Mouse (Mus musculus): ENCODE results near the gene Ncln. TPM values are rescaled to one million over a fixed set of nuclear protein-coding genes. Genes with fewer than 3 reads are reported as not detected.

Ncln gene
- polyA plus RNA-seq, 1 experiment from 2014 or later: 93.5 TPM

DNA sequence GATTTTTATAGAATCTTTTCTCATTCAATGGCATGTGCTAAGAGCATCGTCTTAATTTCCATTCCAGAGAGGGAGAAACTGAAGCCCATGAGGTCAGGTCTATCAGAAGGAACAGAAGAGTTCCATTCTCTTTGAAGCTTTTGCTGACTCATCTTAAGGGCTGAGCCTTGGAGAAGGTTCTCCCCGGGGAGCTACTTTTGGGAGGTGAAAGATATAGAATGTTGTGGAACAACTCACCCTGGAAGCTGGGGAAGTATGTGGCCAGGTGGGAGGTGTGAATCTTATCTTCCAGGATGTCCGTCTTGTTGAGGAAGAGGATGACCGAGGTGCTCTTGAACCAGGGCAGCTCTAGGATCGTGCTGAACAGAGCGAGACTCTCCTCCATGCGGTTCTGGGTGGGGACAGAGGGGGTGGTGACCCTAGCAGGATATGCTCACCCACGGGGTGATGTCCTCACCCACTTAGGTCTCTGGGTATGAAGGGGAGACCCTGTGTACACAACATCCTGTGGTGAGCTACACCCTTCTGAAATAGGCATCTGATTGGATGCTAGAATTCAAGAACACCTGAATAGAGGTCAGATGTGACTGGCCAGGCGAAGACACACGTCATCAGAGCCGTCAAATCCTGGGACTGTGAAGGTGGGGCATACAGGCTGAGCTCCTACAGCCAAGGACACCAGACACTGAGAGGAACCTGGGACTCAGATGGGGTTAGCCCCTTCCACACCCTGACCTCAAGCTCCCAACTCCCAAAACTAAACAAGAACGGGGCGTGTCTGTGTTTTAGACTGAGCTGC is 11.7 kb upstream of the Ncln start:
- H3K27ac ChIP-seq: no peak overlapping the region
- H3K36me3 ChIP-seq: no peaks in the 10 kb centered on the region
- no peaks in the 10 kb centered on the region for H3K9me3 ChIP-seq (replicated peaks)
- no peak for ATAC-seq (replicated peaks; ENCODE audit: low FRiP score)
- 74% methylated on average over 13 of the region's 13 CpGs for WGBS
- H3K4me3 ChIP-seq (replicated peaks): no peak overlapping the region
- H3K4me1 ChIP-seq: peaks cover 5% of the 10 kb centered on the region; the same call in 1 of the 2 replicates
- peaks cover 29% of the 10 kb centered on the region for H3K27me3 ChIP-seq
- no peak overlapping the region for H3K4me2 ChIP-seq
- no peak overlapping the region for H3K9ac ChIP-seq

- Histone ChIP-seq H3K4me3 (replicated peaks) (no peak overlapping the region), H3K4me1 (peaks cover 7% of the 10 kb centered on the region), H3K27me3 (peaks cover 24% of the 10 kb centered on the region), H3K9me3 (replicated peaks) (no peaks in the 10 kb centered on the region), H3K27ac (no peak overlapping the region), H3K36me3 (no peaks in the 10 kb centered on the region), H3K4me2 (no peak overlapping the region), H3K9ac (no peak overlapping the region)
- no peak for ATAC-seq (replicated peaks; ENCODE audit: low FRiP score)
- WGBS: 34% methylated on average over 6 of the region's 6 CpGs
Observed at GRCm38 (mm10) chr10:81507095-81507494, 10.9 kb upstream of the Ncln start.

- H3K4me1 ChIP-seq: peaks cover 6% of the 10 kb centered on the region
- no peak overlapping the region for H3K9ac ChIP-seq
- H3K4me3 ChIP-seq (replicated peaks): no peak overlapping the region
- H3K4me2 ChIP-seq: no peak overlapping the region
- ATAC-seq (replicated peaks; ENCODE audit: low FRiP score): no peak
- WGBS: 75% methylated on average over 15 of the region's 15 CpGs
- peaks cover 16% of the 10 kb centered on the region for H3K27me3 ChIP-seq
- H3K36me3 ChIP-seq: no peaks in the 10 kb centered on the region
- no peaks in the 10 kb centered on the region for H3K9me3 ChIP-seq (replicated peaks)
- H3K27ac ChIP-seq: no peak overlapping the region
Observed at GRCm38 (mm10) chr10:81505016-81505664, 8.9 kb upstream of the Ncln start.

DNA sequence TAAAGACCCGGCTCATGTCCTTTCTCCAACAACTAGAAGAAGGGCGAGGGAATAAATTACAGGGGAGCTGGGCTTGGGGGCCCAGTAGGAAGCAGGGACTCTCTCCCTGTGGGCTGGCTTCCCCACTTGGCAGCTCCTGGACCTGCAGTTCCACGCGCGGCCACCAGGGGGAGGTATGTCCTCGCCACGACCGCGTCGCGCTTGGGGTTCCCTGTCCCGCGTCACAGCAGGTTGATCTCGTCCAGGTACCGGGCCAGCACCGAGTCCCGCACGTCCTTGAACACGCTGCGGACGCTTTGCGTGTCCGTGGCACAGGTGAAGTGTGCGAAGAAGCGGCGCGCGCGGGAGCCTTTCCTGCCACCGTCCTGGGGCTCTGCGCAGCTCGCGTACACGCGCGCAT is 6.5 kb upstream of the Ncln start:
- peaks cover 16% of the 10 kb centered on the region for H3K27me3 ChIP-seq
- H3K9me3 ChIP-seq (replicated peaks): no peaks in the 10 kb centered on the region
- H3K4me3 ChIP-seq (replicated peaks): peak overlapping the region; percentile 42
- H3K36me3 ChIP-seq: no peaks in the 10 kb centered on the region
- peak; percentile 19; the same call in 1 of the 2 replicates for ATAC-seq (replicated peaks; ENCODE audit: low FRiP score)
- WGBS: 8% methylated on average over 36 of the region's 36 CpGs
- no peak overlapping the region for H3K27ac ChIP-seq
- H3K4me2 ChIP-seq: peak overlapping the region; percentile 80
- H3K4me1 ChIP-seq: peaks cover 16% of the 10 kb centered on the region
- H3K9ac ChIP-seq: peak overlapping the region; percentile 41; the same call in 1 of the 2 replicates

DNA sequence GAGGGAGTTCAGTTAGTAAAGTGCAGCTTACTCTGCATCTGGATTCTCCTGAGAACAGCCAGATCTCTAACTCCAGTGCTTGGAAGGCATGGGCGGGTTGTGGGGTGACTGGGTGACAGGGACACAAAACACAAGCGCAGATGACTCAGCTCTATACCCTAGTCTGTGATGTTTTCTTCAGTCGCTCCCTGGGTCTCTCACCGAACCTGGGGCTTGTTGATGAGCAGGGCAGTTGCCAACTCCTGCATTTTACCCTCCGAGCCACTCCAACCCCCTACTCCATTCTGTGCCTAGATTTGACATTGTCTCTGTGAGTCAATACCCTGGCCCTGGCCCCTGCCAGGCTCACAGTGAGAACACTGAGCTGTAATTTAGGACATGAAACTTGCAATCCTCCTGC is 5.7 kb upstream of the Ncln start:
- Histone ChIP-seq H3K36me3 (no peaks in the 10 kb centered on the region), H3K4me1 (peaks cover 24% of the 10 kb centered on the region), H3K4me2 (no peak overlapping the region), H3K27me3 (peaks cover 16% of the 10 kb centered on the region), H3K9me3 (replicated peaks) (no peaks in the 10 kb centered on the region), H3K27ac (no peak overlapping the region), H3K4me3 (replicated peaks) (no peak overlapping the region), H3K9ac (no peak overlapping the region)
- ATAC-seq (replicated peaks; ENCODE audit: low FRiP score): no peak
- 83% methylated on average over 5 of the region's 5 CpGs for WGBS

DNA sequence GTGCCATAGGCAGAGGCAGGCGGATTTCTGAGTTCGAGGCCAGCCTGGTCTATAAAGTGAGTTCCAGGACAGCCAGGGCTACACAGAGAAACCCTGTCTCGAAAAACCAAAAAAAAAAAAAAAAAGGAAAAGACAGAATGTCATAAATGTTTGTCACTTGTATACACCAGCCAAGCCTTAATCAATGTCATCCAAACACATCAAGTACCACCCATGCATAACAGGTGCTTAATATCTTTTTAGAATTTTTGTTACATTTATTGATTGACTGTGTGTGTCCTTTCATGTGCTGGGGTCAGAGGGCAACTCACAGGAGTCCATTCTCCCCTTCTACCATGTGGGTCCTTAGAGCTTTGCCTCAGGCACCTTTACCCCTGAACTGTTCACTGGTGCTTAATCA is 3.8 kb upstream of the Ncln start, which contains the start of gene S1pr4:
TSS of gene S1pr4 (minus strand) at position 101 of the 400 bp plus-strand sequence.
- WGBS: 86% methylated on average over 3 of the region's 3 CpGs

GRCm38 (mm10) chr10:81499250-81499901 is 3.2 kb upstream of the Ncln start:
- Histone ChIP-seq H3K36me3 (no peaks in the 10 kb centered on the region), H3K4me2 (no peak overlapping the region), H3K27me3 (peaks cover 15% of the 10 kb centered on the region), H3K4me1 (peaks cover 37% of the 10 kb centered on the region), H3K9me3 (replicated peaks) (no peaks in the 10 kb centered on the region), H3K4me3 (replicated peaks) (no peak overlapping the region), H3K27ac (no peak overlapping the region), H3K9ac (no peak overlapping the region)
- WGBS: 75% methylated on average over 23 of the region's 23 CpGs
- ATAC-seq (replicated peaks; ENCODE audit: low FRiP score): no peak

More for the DNA sequence above, 3.8 kb upstream of the Ncln start, which contains the start of gene S1pr4:
- no peak within 1 kb of the TSS for H3K4me2 ChIP-seq
- H3K9me3 ChIP-seq (replicated peaks): no peaks in the 10 kb centered on the region
- no peak within 1 kb of the TSS for H3K4me3 ChIP-seq (replicated peaks)
- no peaks in the 10 kb centered on the region for H3K36me3 ChIP-seq
- no peak for ATAC-seq (replicated peaks; ENCODE audit: low FRiP score)
- H3K4me1 ChIP-seq: peaks cover 30% of the 10 kb centered on the region
- no peak within 1 kb of the TSS for H3K27ac ChIP-seq
- H3K9ac ChIP-seq: no peak within 1 kb of the TSS
- H3K27me3 ChIP-seq: peaks cover 16% of the 10 kb centered on the region

DNA sequence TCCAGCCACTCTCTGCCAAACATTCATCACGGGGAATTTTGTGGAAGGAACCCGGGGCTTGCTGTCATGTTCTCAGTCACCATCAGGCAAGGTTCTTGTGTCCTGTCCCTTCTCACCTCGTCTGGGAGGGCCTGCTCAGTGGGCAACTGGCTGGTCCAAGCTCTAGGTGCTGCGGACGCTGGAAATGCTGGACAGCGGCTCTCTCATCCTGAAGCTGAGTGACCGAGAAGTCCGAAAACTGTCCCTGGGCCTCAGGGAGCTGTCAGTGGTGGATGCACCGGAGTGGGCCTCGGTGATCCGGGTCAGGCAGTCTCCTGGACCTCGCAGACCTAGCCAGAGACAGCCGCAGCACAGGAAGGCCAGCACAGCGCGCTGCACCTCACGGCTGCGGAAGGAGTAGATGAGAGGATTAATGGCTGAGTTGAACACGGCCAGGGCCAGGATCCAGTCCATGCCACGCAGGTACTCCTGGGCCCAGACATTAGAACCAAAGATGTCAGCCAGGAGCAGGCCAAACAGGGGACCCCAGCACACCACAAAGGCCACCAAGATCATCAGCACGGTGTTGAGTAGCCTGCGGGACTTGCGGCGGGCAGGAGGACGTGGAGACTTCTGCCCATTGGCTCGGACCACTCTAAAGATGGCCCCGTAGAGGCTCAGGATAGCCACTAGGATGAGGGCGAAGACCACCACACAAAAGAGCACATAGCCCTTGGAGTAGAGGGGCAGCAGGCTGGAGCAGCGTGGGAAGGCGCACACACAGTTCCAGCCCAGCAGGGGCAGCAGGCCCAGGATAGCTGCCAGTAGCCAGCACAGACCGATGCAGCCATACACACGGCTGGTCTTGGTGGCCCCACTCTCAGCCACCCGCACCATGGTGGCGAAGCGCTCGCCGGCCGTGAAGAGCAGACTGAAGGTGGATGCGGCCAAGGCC is 2.4 kb upstream of the Ncln start:
- no peak for ATAC-seq (replicated peaks; ENCODE audit: low FRiP score)

DNA sequence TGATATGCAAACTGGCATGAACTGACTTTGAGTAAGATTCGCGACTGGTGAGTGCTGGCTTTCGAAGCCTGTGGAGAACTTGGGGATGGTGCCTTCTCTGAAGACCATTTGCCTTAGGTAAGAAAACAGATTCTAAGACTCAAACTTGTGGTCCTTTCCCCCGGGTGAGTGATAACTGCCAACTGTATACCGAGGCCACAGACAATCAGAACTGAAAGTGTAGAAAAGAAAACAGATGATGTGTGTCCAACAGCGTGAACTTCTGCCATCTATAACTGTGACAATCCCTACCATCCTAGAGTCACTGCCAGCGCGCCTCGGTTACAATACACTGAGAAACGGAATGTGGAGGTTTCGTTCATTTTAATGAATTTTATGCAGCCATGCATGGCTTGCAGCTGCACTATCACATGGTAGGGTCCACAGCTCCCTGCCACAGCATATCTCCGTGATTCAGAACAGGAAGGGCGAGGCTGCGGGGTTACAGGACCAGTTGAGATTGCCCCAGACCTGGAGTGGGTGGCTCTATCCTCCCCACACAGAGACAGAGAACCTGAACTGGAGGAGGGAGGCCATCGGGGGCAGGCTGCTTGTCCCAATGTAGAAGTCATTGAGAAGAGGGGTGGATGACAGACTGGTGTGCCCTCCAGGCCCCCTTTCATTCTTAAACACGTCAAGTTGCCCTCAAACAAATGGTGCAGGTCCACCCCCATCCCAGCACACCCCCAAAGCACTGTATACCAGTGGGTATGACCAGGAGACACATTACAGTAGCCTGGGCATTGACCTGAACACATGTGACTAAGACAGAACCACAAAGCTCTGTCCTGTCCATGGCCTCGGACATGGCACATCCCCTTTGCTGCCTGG is 1.4 kb upstream of the Ncln start:
- Histone ChIP-seq H3K27ac (peak overlapping the region; percentile 37; the same call in 1 of the 2 replicates), H3K4me3 (replicated peaks) (peak overlapping the region; percentile 94; the same call in 1 of the 2 replicates), H3K27me3 (no peaks in the 10 kb centered on the region), H3K4me2 (peak overlapping the region; percentile 94), H3K9me3 (replicated peaks) (no peaks in the 10 kb centered on the region), H3K4me1 (peaks cover 40% of the 10 kb centered on the region), H3K9ac (peak overlapping the region; percentile 27; the same call in 1 of the 2 replicates), H3K36me3 (peaks cover 12% of the 10 kb centered on the region)
- 78% methylated on average over 17 of the region's 17 CpGs for WGBS
- ATAC-seq (replicated peaks; ENCODE audit: low FRiP score): no peak

More for the DNA sequence above, 2.4 kb upstream of the Ncln start:
- WGBS: 87% methylated on average over 38 of the region's 38 CpGs
- H3K4me1 ChIP-seq: peaks cover 44% of the 10 kb centered on the region
- 0 out of 2 replicates have a peak, but pooled peaks cover 3% of the 10 kb centered on the region for H3K36me3 ChIP-seq
- no peak overlapping the region for H3K9ac ChIP-seq
- no peaks in the 10 kb centered on the region for H3K9me3 ChIP-seq (replicated peaks)
- H3K27me3 ChIP-seq: peaks cover 9% of the 10 kb centered on the region
- no peak overlapping the region for H3K27ac ChIP-seq
- H3K4me2 ChIP-seq: no peak overlapping the region
- no peak overlapping the region for H3K4me3 ChIP-seq (replicated peaks)

DNA sequence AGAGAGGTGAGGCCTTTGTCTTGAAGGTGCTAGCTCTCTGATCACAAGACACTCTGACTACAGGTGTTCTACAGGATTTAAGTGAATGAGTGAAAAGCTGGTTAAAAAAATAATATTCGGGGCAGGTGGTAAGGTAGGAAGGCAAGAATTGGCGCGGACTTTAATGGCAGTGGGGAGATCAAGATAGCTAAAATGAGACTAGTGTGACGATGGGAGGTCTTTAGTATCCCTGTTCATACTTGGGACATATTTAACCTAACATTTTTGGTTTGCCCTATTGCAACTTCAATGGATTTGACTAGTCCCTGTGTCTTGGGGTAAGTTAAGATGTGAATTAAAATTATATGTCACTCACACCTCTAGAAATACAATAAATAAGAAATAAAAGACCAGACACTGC is 777 bp upstream of the Ncln start:
- Histone ChIP-seq H3K9ac (no peak overlapping the region), H3K4me1 (peaks cover 38% of the 10 kb centered on the region), H3K4me3 (replicated peaks) (peak overlapping the region; percentile 94), H3K4me2 (peak overlapping the region; percentile 94), H3K36me3 (peaks cover 18% of the 10 kb centered on the region), H3K27me3 (no peaks in the 10 kb centered on the region), H3K27ac (no peak overlapping the region), H3K9me3 (replicated peaks) (no peaks in the 10 kb centered on the region)
- no peak for ATAC-seq (replicated peaks; ENCODE audit: low FRiP score)
- 30% methylated on average over 4 of the region's 4 CpGs for WGBS
